Mouse (Mus musculus): ENCODE measurements around the gene Hes6. TPM values are rescaled to one million over a fixed set of nuclear protein-coding genes. Genes with fewer than 3 reads are reported as not detected.

Gene Hes6
- total RNA-seq (2021), result 10 to 100 TPM; 16.5 to 21.0 TPM
- long read RNA-seq, experiment 1, transcript Hes6-201 (4 exons, 1,335 nt), result major isoform, 19 of 28 reads
- long read RNA-seq, experiment 1, partial matches to known transcripts, result 1 of 28 reads
- long read RNA-seq, experiment 1, other reads (novel, unspliced or antisense), result 3 of 28 reads
- long read RNA-seq, experiment 2, transcript Hes6-202 (3 exons, 1,573 nt), result minor isoform, 5 of 21 reads
- long read RNA-seq, experiment 2, transcript Hes6-201 (4 exons, 1,335 nt), result major isoform, 15 of 21 reads
- long read RNA-seq, experiment 2, partial matches to known transcripts, result 0 of 21 reads
- long read RNA-seq, experiment 2, other reads (novel, unspliced or antisense), result 1 of 21 reads

DNA sequence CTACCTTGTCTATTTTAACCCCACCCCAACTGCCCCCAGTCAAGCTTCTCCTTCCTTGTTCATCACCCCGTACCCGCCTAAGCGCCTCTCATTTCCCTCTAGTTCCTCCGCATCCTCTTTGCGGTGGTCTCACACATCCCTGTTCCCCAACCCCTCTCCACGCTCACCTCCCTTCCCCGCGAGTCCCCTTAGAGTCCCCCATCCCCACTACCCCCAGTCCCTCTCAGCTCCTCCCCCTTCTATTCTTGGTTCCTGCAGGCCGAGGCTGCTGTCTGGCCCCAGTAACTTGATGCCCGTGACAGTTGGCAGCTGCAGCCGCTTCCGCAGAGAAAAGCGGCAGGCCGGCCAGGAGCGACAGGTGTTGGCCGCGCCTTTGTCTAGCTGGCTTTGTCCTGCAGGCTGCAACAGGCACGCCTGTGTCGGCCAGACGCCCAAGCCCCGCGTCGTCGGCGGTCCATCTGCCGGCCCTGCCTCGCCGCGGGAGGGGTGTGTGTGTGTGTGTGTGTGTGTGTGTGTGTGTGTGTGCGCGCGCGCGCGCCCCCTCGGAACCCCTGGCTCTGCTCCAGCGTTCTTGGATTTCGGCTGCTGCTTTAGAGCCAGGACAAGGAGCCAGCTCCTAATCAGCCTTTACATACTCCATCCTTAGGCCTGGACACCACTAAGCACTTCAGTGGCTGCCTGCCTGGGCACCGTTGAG, at the start of gene Hes6:
Hes6 (minus strand) TSS at position 141 of the 697 bp plus-strand sequence.
- peak; percentile 63 to 82 for DNase-seq (ENCODE audit: low spot score in 2 of 2)
- intact Hi-C loops (cut with DNase I), result no loop called here

DNA sequence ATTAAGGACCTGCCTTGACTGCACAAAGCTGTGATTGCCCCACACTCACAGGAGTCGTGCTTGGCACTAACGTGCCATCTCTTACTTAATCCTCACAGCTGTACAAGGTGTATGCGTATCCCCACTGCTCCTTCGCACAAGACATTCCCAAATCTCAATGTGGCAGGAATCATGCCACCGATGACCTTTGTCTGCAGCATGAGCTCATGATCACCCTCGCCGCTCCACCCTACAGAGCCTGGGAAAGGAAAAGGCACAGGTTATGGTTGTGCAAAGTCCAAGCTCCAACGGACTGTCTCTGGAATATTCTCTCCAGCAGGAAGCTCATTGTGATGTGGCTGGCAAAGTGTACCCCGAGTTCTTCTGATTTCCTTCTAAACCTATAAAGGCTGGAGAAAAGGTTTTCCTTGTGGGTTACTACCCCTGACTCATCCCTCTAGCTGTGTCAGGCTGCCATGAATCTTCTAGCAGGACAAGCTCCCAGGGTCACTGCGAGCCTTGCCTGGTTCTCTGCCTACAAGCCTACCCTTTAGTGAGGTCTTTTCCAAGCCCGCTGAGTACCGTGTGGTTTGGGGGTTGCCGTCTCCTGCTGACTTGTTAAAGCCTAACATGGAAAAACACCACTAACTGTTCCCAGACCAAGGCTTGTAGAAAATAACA, 49.6 kb upstream of the Hes6 start:
- intact Hi-C loops (cut with DNase I), result no loop called here
- no peak for DNase-seq (ENCODE audit: low spot score in 2 of 2)

DNA sequence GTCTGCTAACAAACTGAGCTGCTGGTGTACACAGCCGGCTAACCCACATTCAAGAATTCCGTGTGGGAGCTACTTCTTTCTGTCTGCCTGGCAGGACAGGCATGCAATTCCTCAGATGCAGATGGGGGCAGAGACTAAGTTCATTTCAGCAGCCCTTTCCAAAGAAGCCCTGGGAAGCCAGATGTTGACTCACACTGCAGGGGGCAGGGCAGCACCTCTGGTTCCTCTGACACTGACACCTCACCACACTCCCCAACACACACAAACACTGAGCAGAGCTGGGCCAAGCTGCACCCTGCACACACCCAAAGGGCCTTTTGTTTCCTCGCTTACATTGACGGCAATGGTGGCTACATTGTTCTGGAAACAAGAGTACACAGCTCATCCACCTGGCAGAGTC, 46.7 kb upstream of the Hes6 start:
- no peak for DNase-seq (ENCODE audit: low spot score in 2 of 2)
- intact Hi-C loops (cut with DNase I), result no loop called here

DNA sequence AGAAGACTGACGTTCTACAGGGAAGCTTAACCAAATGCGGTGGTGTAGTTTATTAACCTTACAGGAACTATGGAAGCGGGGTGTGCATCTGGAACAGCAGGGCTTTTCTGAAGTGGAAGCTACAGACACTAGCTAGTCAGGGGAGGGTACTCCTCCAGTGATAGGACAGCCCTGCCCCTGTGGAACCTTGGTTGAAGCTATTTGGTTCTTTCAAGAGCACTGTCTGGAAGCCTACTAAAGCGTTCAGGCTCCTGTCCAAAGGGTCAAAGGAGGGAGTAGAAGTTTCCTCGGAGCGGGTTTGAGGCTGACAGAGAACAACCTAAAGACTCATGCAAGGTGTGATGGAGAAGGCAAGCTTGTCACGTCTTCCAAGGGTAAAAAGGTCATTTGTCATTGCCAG, 46.2 kb upstream of the Hes6 start:
- intact Hi-C loops (cut with DNase I), result no loop called here
- DNase-seq (ENCODE audit: low spot score in 2 of 2), result no peak

DNA sequence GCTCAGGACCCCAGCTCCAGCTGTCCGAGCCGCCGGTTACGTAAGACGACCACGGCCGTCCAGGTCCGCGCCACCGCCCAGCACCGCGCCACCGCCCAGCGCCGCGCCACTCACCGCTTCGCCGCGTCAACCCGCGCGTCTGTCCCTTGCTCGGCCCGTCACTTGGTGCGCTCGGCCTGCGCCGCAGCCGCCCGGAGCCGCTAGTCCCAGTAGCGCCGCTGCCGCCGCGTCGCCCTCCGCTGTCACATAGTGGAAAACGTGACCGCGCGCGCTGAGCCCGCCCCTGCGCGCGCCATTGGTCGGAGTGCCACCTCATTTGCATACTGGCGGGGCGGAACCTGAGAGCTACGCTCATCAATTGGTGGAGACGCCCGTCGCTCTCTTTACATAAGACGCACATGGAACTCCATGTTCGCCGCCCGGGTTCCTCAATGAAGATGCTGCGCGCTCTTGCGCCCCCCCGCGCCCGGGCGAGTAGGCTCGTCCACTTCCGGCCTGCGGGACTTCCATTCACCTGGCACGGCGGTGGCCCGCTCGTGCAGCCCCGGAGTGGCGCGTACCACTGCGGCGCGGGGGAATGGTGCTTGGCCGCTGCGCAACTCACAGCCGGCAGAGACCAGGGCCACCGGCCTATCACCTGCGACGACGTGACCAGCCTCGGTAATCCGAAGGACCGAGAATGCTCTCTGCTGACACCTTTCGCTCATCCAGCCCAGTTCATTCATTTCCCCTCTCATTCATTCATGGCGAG, 45.4 kb upstream of the Hes6 start, which contains the start of gene Per2:
Per2 (minus strand) TSS at position 266 of the 751 bp plus-strand sequence.
- peak; percentile 100 for DNase-seq (ENCODE audit: low spot score in 2 of 2)
- intact Hi-C loops (cut with DNase I), result no loop called here

DNA sequence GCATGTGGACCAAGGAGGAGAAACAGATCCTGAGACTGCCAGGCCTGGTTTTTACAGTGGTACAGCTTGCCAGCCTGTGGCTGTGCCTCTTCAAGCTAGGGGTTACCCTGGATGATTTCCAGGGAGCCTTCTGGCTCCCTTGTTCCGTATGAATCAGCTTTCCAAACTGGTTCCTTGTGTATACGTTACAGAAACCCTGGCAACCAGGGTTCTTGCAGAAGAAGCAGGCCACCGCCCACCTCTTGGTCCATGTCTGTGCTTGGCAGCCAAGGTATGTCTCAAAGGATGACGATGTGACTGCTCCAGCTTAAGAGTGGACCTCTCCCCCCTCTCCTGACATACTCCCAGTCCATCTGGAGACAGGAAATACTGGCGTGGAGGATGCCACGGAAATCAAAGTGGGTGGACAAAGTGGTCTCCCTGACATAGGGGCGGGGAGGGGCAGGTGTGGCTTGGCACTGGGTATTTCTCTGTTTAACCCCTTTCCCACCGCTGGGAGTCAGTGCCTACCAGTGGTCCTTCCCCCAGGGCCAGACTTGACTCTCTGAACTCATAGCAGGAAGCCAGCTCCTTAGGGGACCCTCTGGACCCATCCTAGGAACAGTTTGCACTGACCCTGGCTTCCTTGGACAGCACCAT, 44.5 kb upstream of the Hes6 start:
- DNase-seq (ENCODE audit: low spot score in 2 of 2), result peak; percentile 72 to 96
- intact Hi-C loops (cut with DNase I), result no loop called here

DNA sequence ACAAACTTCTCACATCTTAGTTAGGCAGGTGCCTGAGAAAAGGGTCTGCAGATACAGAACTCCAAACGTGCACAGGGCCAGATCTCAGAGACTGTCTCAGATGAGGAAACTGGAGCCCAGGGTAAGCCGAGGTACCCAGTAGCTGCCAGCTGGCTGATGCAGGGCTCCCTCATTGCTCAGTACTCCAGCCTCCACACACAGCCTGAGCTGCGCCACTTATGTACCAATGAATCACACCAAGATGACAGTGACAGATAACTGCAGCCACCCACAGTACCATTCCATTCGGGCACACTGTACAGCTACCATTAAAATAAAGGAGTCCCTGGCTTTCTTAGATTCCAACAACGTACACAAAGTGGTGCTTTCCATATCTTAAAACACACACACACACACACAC, 43.9 kb upstream of the Hes6 start:
- DNase-seq (ENCODE audit: low spot score in 2 of 2), result peak; percentile 69 to 87
- intact Hi-C loops (cut with DNase I), result no loop called here

DNA sequence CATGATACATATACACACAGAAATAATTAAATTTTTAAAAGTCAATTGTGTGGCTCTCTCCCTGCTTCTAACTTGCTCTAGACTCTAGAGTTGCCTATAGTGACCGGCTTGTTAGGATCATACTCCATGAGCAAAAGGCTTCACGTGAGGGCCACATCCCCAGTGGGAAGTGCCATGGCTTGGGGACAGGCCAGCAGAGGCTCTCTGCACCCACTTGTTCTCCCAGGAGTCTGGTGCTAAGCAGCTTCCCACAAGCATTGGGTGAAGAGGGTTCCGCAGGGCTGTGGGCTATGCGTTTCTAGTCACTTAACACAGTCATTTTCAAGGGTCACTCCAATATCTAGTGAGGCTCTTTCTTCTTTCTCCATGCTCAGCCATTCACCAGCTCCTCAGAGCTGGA, 43.3 kb upstream of the Hes6 start:
- DNase-seq (ENCODE audit: low spot score in 2 of 2), result no peak
- intact Hi-C loops (cut with DNase I), result no loop called here

DNA sequence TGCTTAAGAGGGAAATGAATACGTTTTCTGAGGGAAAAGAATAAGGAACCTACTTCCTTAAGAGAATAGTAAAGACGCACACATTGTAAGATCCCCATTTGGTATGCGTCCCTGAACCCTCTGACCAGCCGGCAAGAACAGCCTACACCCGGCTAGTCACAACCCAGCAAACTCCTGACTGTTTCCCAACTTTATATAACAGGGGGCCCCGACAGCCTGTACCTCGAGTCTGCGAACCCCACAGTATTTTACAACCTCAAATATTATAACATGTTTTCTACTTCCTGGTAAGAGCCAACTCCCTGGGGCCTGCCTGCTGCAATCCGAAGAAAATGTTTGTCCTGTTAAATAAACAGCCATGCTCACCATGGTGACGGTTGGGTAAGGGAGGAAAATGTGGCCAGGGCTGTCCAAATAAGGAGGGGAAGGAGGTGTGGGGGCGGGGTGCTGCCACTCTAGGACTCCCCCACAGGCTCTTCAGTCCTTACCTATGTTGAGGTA, 42.5 kb upstream of the Hes6 start:
- DNase-seq (ENCODE audit: low spot score in 2 of 2), result peak; percentile 47 to 64
- intact Hi-C loops (cut with DNase I), result no loop called here

DNA sequence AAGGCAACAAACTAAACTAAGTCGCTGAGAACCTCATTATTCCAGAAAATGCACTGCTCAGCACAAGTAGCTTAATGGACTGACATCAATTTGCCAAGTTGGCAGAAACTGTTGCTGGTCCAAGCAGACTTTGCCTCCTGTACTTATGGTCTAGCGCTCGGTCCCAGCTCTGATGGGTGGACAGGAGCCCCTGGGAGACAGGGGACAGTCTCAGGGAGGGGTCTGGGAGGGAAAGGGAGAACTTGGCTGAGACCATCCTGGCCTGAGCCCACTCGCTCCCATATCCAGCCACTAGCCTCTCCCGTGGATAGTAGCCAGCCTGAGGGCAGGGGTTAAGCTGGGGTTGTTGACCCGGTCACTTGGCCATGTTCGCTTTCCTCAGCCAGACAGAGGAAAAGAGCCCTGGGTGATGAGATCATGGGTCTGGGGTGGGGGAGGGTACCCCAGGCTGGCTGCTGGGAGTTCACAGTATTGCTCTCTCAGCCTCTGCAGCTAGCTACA, 41.9 kb upstream of the Hes6 start:
- DNase-seq (ENCODE audit: low spot score in 2 of 2), result no peak
- intact Hi-C loops (cut with DNase I), result no loop called here

DNA sequence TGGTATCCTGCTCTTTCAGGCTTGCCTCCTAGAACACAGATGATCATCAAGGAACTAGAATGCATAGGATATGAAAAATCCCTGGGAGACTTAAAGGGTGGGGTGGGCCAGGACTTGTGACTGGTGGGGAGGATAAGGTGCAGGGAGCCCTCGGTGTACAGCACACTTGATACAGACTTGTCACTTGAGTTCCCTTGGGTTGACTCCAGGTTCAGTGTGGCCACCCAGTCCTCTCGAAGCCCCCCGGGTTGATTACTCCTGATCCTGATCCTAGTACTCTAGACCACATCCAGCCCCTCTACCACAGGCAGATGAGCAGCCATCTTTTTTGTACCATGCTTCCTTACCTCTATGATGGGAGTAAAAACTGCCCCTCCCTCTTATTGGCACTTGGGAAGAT, 41.1 kb upstream of the Hes6 start:
- intact Hi-C loops (cut with DNase I), result no loop called here

DNA sequence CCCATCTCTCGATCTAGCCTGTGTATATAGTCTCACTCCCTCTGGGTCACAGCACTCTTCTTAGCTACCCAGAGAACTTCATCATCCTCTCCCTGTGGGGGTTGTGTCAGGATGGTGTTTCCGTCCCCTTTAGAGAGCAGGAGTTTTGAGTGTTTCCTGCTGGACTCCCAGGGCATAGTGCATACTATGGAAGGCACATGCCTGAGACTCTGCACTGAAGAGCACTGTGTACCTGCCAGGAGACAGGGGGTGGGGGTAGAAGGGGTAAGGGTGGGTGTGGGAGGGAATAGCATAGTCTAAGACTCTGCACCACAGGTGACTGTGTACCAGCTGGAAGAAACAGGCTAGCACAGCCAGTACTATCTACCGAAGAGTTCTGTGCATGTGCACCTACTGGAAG, 40.5 kb upstream of the Hes6 start:
- no peak for DNase-seq (ENCODE audit: low spot score in 2 of 2)
- intact Hi-C loops (cut with DNase I), result no loop called here

More for the DNA sequence above, 41.1 kb upstream of the Hes6 start:
- DNase-seq (ENCODE audit: low spot score in 2 of 2), result no peak

DNA sequence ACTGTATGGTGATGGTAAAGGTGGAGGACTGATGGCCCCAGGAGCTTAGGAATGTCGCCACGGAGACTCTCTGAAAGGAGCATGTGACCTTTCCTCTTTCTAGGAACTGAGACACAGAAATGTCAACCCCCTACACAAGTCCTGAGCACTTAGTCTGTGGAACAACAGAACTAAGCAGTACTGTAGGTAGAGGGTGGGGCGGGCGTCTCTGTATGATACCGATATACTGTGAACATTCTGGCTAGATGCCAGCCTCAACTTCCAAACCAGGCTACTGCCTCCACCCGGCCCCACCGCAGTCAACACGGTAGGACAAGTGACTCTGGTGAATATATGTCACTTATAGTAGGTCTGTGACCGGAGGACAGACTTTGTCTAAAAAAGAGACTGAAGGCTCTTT, 40.1 kb upstream of the Hes6 start:
- intact Hi-C loops (cut with DNase I), result no loop called here
- DNase-seq (ENCODE audit: low spot score in 2 of 2), result no peak

DNA sequence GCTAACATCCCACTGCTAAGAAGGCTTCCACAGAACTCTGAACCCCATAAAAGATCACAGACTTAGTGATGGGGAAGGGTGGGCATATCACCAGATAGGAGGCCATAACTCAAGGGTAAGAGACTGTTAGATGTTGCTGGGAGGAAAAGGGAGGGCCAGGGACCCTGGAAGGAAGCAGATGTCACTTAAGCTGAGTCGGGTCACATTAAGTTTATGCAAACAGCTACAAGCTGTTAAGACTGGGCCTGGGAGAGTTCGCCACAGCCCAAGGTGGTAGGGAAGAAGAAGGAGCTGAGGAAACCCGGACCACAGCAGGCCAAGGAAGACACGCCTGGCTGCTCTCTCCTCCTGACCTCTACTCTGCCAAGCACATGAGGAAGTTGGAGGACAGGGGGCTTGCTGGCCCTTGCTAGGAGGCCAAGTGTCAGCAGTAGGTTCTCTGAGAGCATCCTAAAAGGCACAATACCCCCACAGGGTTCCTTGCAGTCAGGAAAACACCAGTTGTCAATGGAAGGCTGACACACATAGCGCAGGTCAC, 37.8 kb upstream of the Hes6 start:
- intact Hi-C loops (cut with DNase I), result no loop called here
- DNase-seq (ENCODE audit: low spot score in 2 of 2), result no peak

DNA sequence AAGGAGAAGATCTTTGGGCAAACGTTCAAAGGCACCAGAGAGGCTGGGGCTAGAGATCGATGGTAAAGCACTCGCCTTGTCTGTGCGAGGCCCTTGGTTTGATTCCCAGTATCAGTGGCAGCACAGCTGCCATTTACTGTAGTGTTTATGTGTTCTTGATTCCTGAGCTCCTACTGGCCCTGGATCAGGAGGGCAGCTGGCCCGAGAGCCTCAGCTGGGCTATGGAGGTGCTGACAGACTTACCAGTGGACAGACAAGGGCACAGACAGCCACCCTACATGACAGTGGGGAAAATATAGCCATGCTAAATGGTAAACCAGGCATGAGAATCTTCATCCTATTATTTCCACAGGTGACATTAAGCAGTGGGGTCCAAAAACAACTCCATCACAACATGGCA, 37.0 kb upstream of the Hes6 start:
- DNase-seq (ENCODE audit: low spot score in 2 of 2), result no peak
- intact Hi-C loops (cut with DNase I), result no loop called here

DNA sequence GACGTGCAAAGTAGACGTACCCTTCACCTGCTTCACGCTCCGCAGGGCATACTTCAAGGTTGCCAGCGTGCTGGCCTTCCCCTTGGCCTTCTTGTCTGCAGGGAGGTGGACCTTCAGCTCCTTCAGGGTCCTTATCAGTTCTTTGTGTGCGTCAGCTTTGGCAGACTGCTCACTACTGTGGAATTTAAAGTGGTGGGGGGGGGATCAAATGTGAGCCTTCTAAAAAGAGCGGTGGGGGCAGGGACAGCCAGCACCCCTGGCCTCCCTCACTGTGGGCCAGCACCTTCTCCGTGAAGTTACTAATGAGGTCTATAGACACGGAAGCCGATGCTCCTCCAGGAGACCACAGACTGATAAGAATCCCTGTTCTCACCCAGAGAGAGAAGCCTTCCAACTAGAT, 34.9 kb upstream of the Hes6 start:
- no peak for DNase-seq (ENCODE audit: low spot score in 2 of 2)
- intact Hi-C loops (cut with DNase I), result no loop called here

DNA sequence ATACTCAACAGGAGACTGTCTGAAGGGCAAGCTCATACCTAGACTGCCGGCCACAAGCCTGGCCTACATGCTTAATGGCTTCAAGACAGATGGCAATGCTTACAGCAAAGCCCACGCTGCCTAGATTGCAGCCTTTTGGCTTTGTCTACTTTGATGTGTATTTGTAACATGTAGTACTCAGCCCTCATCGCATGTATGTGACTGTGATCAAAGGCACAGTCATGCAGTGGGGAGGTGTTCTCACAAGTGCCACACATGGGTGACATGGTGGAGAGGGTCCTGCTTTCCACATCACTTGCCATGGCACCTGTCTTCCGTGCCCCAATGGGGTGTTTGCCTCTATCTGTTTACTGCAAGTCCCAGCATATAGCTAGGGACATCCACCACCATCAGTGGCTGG, 32.7 kb upstream of the Hes6 start:
- intact Hi-C loops (cut with DNase I), result no loop called here
- no peak for DNase-seq (ENCODE audit: low spot score in 2 of 2)

DNA sequence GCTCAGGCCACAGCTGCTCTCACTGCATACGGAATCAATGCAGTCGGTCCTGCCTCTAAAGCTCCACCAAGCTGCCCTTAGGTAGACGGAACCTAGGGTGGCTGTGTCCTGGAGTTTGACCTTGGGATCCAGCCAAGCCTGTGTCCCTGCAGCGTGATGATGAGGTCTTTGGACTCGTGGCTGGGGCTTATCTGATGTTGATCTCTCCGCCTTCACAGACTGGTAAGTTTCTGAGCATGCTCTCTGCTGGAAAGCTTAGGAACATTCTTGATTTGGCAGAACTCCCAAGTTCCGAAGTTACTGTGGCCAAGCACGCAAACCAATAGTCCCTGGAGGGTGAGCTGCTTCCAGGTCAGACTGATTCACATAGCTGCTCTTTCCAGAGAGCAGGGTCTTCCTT, 32.2 kb upstream of the Hes6 start:
- peak in 1 of 2 experiments; percentile 49 for DNase-seq (ENCODE audit: low spot score in 2 of 2)
- intact Hi-C loops (cut with DNase I), result no loop called here
